Mouse (Mus musculus): Measurements from ENCODE around the gene Ppfibp2. TPM values are rescaled to one million over a fixed set of nuclear protein-coding genes. Genes with fewer than 3 reads are reported as not detected.

The Ppfibp2 gene
- total RNA-seq, 2 experiments from 2014 or later, result 5.0 to 6.5 TPM

GRCm38 (mm10) chr7:107688040-107688439 is 93.0 kb downstream of the Ppfibp2 start:
- intact Hi-C loops (cut with DNase I), result no loop called here
- no peak for DNase-seq (ENCODE audit: low spot score in 2 of 2)

- intact Hi-C loops (cut with DNase I), result no loop called here
Observed at GRCm38 (mm10) chr7:107690426-107691221, 95.6 kb downstream of the Ppfibp2 start.

GRCm38 (mm10) chr7:107691493-107691892 is 96.5 kb downstream of the Ppfibp2 start:
- no peak for DNase-seq (ENCODE audit: low spot score in 2 of 2)
- intact Hi-C loops (cut with DNase I), result no loop called here

More at GRCm38 (mm10) chr7:107690426-107691221, 95.6 kb downstream of the Ppfibp2 start:
- no peak for DNase-seq (ENCODE audit: low spot score in 2 of 2)

- intact Hi-C loops (cut with DNase I), result no loop called here
- DNase-seq (ENCODE audit: low spot score in 2 of 2), result no peak
Observed at GRCm38 (mm10) chr7:107694254-107694947, 99.4 kb downstream of the Ppfibp2 start.

GRCm38 (mm10) chr7:107697066-107697465 is 102.1 kb downstream of the Ppfibp2 start:
- no peak for DNase-seq (ENCODE audit: low spot score in 2 of 2)
- intact Hi-C loops (cut with DNase I), result no loop called here

GRCm38 (mm10) chr7:107699926-107700325 is 104.9 kb downstream of the Ppfibp2 start:
- no peak for DNase-seq (ENCODE audit: low spot score in 2 of 2)
- intact Hi-C loops (cut with DNase I), result no loop called here

- no peak for DNase-seq (ENCODE audit: low spot score in 2 of 2)
- intact Hi-C loops (cut with DNase I), result no loop called here
Observed at GRCm38 (mm10) chr7:107700646-107701045, 105.6 kb downstream of the Ppfibp2 start.

GRCm38 (mm10) chr7:107702461-107703380 is 107.7 kb downstream of the Ppfibp2 start:
- intact Hi-C loops (cut with DNase I), result no loop called here
- no peak for DNase-seq (ENCODE audit: low spot score in 2 of 2)

- peak in 1 of 2 experiments; percentile 6 for DNase-seq (ENCODE audit: low spot score in 2 of 2)
- intact Hi-C loops (cut with DNase I), result loop anchor here (5.0 kb wide), 1 partner anchor 39 kb away; no protein-coding TSS in a partner anchor
Observed at GRCm38 (mm10) chr7:107705941-107706340, 110.9 kb downstream of the Ppfibp2 start.

- intact Hi-C loops (cut with DNase I), result loop anchor here (5.0 kb wide), 1 partner anchor 40 kb away; no protein-coding TSS in a partner anchor
- DNase-seq (ENCODE audit: low spot score in 2 of 2), result peak in 1 of 2 experiments; percentile 18
Observed at GRCm38 (mm10) chr7:107707650-107708049, 112.6 kb downstream of the Ppfibp2 start.

- intact Hi-C loops (cut with DNase I), result loop anchor here (5.0 kb wide), 1 partner anchor 41 kb away; no protein-coding TSS in a partner anchor
Observed at GRCm38 (mm10) chr7:107708491-107709112, 113.6 kb downstream of the Ppfibp2 start.

GRCm38 (mm10) chr7:107712743-107713142 is 117.7 kb downstream of the Ppfibp2 start:
- intact Hi-C loops (cut with DNase I), result no loop called here
- peak in 1 of 2 experiments; percentile 13 for DNase-seq (ENCODE audit: low spot score in 2 of 2)

More at GRCm38 (mm10) chr7:107708491-107709112, 113.6 kb downstream of the Ppfibp2 start:
- DNase-seq (ENCODE audit: low spot score in 2 of 2), result peak; percentile 60 to 79

- intact Hi-C loops (cut with DNase I), result no loop called here
- no peak for DNase-seq (ENCODE audit: low spot score in 2 of 2)
Observed at GRCm38 (mm10) chr7:107714067-107714466, 119.1 kb downstream of the Ppfibp2 start.

GRCm38 (mm10) chr7:107720771-107721170 is 125.8 kb downstream of the Ppfibp2 start:
- intact Hi-C loops (cut with DNase I), result no loop called here
- no peak for DNase-seq (ENCODE audit: low spot score in 2 of 2)

- intact Hi-C loops (cut with DNase I), result no loop called here
- peak in 1 of 2 experiments; percentile 18 for DNase-seq (ENCODE audit: low spot score in 2 of 2)
Observed at GRCm38 (mm10) chr7:107722536-107722935, 127.5 kb downstream of the Ppfibp2 start.

GRCm38 (mm10) chr7:107727538-107727937 is 132.5 kb downstream of the Ppfibp2 start:
- intact Hi-C loops (cut with DNase I), result no loop called here
- no peak for DNase-seq (ENCODE audit: low spot score in 2 of 2)

- intact Hi-C loops (cut with DNase I), result no loop called here
- no peak for DNase-seq (ENCODE audit: low spot score in 2 of 2)
Observed at GRCm38 (mm10) chr7:107730587-107730986, 135.6 kb downstream of the Ppfibp2 start.

- DNase-seq (ENCODE audit: low spot score in 2 of 2), result no peak
- intact Hi-C loops (cut with DNase I), result no loop called here
Observed at GRCm38 (mm10) chr7:107733162-107733561, 138.2 kb downstream of the Ppfibp2 start.

GRCm38 (mm10) chr7:107738726-107739125 is 143.7 kb downstream of the Ppfibp2 start:
- peak; percentile 35 to 48 for DNase-seq (ENCODE audit: low spot score in 2 of 2)
- intact Hi-C loops (cut with DNase I), result loop anchor here (2.0 kb wide), 1 partner anchor 78 kb away; no protein-coding TSS in a partner anchor

All from left cerebral cortex, postnatal 25 days (tissue).